Mouse (Mus musculus): ENCODE results near the gene Tecpr2.

Tecpr2 gene

DNA sequence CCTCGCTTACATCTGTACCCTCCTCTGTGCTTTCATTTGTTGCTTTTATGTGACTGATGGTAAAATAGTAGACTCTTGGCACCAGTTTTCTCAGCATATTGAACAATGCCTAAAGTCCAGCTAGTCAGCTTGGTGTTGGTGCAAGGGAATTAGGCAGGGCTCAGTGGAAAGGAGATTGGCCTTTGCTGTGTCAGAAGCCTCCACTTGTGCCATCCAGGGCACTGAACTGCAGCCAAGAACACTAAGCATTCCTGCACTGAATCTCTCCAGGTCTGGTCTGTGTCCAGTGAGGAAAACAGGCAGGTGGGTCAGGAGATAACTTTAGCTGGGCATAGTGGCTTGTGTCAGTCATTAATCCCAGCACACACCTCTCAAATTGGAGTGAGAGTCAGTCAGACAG, 60.3 kb downstream of the Tecpr2 start:
- DNase-seq = peak in 1 of 2 experiments; percentile 26

DNA sequence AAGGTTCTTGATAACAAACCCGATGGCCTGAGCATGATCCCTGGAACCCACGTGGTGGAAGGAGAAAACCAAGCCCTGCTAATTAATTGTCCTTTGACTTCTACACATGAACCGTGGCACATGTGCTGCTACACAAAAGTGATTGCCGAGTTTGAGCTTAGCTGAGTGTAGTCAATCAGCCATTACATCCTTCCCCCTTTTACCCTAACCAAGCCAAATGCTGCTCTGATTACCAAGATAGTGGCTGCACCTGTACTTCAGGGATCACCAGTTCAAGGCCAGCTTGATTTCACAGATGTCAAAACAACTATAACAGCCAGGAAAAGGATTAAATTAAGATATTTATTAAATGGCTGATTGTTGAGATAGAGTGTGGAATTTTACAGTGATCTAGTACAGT, 61.1 kb downstream of the Tecpr2 start:
- no peak for DNase-seq

DNA sequence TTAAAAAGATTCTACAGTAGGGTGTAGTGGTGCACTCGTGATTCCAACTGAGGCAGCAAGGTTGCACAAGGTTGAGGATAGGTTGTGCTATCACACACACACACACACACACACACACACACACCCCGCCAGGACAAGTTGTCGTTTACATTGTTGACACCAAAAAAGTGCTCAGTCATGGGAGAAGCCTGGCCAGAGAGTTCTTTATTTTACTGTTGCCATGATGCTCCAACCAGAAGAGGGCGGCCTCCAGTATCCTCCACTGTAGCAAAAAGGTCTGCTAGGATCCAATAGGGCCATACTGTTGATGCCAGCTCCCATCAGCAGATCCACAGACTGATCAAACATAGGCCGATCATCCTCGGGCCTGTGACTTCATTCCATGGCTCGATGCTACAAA, 62.2 kb downstream of the Tecpr2 start:
- DNase-seq = no peak

DNA sequence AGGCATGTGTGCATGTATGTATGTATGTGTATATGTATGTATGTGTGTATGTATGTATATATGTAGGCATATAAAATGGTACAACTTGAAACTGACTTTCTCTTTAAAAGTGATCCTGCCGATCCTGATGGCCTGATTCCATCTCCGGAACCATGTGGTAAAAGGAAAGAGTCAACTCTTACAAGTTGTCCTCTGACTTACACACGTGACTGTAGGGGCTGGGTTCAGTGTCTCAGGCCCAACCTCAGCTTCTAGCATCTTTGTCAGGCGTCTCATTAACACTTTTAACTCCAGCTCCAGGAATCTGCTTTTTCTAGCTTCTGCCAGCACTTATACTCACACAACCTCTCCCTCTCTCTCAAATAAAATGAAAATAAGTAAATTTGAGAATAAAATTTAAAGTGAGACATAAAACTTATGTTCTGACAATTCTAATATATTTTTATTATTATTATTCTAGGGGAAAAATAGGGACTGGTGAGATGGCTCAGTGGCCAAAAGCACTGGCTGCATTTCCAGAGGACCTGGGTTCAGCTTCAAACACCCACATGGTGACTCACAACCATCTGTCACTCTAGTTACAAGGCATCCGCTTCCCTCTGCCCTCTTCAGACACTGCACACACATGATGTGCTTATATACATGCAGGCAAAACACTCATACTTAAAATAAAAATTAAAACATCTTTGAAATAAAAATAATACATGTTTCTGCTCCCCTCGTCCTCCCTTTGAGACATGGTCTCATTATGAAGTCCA, 63.7 kb downstream of the Tecpr2 start:
- DNase-seq = peak; percentile 32 to 47

DNA sequence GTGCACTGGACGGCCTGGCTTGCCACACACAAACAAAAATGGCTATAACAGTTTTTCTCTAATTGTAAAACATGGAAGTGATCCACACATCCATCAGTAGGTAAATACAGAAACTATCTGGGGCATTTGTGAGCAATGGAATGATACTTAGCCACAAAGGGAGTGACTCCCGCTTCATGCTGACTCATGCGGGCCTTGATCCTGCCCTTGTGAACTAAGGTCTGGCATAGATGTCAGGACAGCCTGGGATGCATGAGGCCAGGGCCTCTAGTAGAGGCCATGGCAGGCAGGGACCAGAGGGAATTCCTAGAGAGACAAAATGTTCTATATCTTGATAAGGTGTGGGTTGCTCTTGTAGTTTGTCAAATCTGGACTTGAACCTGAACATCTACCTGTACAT, 64.4 kb downstream of the Tecpr2 start:
- no peak for DNase-seq

DNA sequence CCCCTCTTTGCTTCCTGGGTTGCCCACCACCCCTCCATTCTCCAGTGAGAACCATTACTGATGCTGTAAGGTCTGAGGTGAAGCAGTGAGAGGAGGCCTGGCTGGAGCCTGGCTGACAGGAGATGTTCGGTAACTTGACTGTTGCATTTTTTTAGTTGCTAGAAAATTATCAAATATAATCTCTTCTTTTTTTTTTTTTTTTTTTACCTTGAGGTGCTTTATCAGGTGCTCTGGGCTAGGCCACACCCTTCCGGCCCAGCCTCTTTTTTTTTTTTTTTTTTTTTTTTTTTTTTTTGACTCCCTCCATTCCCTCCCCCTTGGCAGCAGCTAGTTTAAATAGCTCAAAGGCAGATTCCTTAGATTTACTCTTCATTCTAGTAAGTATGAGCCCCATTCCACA, 64.8 kb downstream of the Tecpr2 start:
- DNase-seq = no peak

DNA sequence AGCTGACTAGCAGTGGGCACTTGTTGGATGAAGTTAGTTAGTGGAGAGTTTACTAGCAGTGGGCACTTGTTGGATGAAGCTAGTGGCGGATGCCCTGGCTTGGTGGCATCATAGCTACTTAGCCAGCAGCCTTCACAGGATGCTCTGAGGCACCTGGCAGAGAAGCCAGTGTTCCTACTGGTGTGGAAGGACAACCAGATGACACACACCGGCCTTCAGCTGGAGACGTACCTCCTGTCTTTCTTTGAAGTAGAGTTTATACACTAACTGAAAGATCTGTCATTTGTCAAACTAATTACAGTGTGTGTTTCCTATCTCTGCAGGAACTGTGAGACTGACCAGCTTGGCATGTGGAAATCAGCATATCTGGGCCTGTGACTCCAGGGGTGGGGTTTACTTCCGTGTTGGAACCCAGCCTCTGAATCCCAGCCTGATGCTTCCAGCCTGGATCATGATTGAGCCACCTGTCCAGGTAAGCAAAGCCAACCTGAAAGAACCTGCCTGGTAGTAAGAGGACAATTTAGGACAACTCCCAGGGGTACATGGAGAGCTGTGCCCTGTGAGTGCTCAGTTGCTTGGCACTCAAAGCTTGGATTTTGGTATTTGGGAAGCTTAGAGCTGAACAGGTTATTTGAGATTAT, 65.4 kb downstream of the Tecpr2 start:
- DNase-seq = peak; percentile 66 to 68

DNA sequence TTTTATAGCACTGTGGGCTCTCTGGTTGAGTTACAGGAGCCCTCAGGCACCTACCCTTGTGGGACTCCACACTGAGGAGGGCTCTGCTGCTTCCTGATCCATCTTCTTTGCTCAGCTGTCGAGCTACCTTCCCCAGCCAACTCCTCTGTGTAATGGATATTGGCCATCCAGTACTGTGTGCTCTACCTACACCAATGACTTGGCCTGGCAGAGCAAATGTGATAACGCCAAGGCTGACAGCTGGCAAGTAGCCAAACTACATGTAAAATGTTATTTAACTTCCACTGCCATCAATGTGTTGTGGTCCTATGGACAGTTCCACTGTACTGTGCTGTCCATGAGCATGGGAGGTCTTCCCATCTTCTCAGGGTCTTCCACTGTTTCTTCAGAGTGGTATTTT, 72.9 kb downstream of the Tecpr2 start:
- peak; percentile 41 to 51 for DNase-seq

DNA sequence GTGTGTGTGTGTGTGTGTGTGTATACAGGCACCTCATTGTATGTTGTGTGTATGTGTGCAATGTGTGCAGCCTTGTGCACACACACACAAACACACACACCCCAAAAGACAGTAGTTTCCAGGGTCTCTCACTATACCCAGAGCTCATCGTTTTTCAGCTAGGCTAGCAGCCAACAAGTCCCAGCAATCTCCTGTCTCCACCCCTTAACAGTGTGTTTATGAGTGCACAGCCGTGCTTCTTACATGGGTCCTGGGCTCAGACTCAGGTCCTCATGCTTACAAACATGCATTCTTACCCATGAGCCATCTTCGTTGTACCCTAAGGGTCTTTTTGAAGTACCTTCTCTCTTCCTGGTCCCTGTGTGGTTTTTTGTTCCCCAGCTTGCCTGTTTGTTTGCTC, 76.4 kb downstream of the Tecpr2 start:
- DNase-seq = no peak

DNA sequence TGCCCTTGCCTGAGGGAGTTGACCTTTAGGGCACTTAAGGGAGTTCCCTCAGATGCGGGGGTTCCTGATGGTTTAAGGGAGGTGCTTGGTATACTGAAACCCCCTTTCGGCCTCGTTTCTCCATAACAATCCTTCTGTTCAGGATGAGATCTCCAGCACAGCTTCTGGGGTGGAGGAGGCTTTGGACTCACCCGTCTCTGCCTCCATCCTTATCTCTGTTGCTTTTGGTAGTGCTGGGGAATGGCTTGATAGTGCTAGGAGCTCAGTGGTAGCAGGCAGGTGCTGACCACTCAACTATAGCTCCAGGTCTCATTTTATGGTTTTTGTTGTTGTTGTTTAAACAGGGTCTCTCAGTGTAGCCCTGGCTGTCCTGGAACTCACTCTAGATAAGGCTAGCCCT, 77.0 kb downstream of the Tecpr2 start:
- DNase-seq = no peak

DNA sequence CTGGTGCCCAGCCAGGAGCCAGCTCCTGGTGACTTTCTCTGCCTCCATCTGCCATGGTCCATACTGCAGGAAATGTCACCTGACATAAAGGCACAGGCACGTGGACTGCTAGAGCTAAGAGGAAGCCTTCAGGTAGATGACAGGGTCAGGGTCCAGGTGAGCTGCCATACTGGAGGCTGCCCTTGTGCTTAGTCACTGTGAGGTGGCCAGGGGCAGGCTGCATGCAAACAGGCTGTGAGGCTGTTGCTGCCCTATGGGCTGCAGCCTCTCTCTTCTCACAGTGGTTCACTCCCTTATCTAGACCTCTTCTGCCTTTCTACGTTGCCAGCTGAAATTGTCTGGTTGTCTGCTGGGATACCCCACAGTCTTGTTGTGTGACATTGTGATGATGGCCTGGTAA, 78.1 kb downstream of the Tecpr2 start:
- no peak for DNase-seq

DNA sequence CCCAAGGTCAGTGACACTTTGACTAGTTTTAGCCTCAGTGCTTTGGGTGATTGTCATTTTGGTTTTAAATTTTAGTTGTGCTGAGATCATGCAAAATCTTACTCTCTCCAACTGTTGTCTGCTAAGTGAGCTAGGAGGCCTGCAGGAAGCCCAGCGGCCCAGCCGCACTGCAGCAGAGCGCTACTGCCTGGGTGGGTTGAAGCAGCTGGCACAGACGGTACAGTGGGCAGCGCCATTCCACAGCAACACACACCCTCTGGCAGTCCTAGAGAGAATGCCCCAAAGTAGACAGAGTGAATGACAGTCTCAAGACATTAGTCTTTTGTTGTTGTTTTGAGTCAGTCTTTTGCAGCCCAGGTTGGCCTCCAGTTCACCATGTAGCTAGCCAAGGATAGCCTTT, 81.3 kb downstream of the Tecpr2 start:
- DNase-seq = no peak

DNA sequence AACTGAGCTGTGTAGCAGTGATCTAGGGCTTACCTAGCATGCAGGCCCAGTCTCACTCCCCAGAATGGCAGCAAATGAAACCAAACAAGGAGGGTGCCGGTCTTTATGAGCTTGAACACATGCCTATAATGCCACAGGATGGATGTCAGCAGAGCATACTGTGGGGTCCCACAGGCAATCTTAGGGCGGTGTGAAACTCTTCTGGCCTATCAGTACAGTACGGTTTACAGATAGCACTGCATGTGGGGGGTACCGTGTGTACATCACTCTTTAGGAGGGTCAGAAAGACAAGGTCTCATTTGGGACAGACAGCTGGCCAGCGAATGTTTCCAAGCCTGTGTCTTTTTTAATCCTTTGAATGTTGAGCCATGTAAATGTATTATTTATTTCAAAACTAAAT, 82.9 kb downstream of the Tecpr2 start:
- no peak for DNase-seq

DNA sequence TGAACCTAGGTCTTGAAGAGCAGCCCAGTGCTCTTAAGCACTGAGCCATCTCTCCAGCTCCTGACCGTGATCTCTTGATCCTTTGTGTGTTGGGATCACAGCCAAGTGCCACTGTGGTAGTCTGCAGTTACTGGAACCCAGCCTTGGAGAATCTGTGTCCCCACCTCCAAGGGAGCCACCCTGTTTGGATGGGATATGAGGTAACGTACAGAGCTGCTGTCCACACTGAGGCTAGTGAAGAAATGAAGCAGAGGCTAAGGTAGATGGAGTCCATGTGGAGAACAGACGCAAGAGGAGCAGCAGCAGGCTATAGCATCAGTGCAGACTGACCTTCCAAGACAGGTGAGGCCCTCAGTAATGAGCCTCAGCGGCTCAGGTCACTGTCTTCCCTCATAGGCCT, 84.8 kb downstream of the Tecpr2 start:
- DNase-seq = no peak

DNA sequence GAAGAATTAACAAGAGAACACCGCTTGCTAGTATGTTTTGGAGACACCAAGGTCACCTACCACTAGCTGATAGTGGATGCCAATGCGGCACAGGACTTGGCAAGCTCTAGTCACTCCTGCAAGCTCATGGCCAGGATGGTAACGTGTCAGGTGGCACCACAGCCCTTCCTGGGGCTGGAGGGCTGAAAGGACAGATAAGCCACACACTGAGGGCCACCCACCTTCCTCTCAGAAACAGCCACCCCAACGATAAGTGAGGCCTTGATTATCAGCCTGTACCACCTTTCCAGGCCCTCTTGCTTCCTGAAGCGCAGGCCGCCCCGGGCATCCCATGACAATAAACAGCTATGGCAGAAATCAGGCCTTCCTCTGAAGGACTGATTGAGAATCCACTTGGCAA, 85.2 kb downstream of the Tecpr2 start:
- DNase-seq = no peak

DNA sequence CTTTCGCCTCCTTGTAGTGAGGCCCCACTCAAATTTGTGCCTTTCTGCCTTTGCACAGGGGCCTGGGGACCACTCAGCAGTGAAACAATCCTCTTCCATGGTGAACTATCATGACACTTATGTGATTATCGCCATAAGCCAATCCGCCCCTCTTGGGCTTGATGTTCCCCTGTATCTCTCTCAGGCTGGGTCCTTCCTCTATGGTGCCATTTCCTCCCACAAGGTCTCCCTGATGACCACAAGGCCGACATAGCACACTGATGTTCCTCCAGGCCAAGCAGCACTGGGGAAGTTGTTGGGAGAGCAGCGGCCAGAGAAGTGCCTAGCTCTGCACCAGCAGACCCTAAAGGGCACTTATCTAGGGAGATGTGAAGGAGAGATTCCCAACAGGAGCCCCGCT, 85.7 kb downstream of the Tecpr2 start:
- no peak for DNase-seq

DNA sequence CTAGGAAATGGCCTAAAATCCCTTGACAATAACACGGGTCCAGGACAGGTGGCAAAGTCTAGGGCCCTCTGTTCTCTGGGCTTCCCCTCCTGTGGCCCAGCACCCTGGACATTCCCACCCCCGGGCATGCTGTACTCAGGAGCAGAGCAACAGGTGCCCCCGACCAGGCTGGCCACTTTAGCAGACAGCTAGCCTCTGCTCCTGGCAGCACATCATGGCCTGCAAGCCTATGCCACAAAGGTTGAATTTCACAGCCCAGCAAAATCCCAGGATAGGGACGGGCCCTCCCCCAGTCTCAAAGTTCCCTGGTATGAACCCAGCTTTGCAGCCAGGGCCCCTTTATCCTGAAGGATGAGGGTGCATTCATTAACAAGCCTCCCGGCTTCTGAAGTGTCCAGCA, 86.3 kb downstream of the Tecpr2 start:
- DNase-seq = peak; percentile 20 to 26

DNA sequence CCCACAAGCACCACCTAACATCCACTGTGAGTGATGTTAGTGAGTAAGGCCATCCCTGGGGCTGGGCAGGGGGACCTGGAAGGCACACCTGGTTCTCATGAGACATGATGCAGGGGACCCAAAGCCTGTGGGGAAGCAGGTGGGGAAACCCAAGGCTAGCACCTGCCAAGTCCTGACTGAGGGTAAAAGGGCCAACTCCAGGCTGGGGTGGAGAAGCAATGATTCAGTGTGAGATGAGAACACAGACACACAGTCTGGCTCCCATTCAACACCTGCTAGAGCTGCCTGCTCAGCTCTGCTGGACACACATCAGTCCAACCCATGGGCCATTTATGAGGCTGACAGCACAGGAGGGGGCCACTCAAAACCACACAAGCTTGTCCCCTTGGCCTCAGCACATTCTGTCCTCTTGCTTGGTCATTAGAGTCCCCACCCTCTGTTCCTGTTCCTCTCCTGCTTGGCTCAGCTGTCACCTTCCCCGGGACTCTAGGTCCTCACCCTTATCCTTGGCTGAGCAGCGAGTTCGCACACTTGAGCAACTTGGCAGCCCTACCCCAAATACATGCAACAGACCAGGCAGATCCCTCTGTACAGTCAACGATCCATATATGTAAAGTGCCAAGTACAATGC, 86.9 kb downstream of the Tecpr2 start:
- DNase-seq = no peak

DNA sequence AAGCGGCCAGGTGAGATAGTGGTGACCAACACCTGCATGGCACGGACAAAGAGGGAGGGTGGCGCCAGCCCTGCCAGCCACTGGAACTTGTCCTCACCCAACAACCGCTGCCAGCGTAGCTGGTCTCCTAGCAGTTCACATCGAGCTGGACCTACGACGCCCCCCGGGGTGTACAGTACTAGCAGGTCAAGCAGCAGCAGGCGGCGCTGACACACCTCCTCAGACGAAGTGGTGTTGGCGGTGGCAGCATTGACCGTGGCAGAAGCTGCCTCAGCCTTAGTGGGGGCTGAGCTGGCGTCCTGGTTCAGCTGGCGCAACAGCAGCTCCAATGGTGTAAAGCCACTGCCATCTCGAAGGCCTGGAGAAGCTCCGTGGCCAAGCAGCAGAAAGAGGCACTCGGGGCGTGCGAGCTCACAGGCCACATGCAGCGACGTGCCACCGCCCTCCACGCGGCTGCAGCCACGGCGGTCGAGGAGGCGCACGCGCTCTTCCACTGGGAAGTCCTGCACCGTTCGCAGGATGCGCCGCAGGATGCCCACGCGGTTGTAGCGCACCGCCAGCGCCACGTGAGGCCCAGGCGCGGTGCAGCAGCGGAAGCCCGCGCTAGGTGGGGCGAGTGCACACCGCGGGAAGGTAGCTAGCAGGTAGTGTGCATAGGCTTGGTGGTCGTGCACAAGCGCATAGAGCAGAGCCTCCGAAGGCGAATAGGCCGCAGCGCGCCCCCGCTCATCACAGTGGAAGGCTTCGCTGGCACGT, 87.7 kb downstream of the Tecpr2 start:
- peak; percentile 24 to 34 for DNase-seq

DNA sequence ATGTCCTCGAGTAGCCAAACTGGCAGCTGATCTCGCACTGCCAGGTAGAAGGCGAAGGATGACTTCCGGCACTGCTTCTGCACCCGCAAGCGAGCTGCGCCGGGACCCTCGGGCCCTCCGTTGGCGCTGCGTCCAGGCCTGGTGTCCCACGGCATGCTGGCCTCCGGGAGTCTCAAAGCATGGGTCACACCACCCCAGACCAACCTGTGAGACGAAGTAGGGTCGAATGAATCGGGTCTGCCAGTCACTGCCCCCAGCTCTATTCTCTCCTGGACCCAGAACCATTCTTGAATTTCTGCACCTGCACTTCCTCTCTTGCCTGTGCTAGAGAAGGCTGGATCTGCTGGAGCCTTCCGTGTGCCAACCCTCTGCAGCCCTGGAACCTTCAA, 88.3 kb downstream of the Tecpr2 start:
- DNase-seq = peak in 1 of 2 experiments; percentile 10

DNA sequence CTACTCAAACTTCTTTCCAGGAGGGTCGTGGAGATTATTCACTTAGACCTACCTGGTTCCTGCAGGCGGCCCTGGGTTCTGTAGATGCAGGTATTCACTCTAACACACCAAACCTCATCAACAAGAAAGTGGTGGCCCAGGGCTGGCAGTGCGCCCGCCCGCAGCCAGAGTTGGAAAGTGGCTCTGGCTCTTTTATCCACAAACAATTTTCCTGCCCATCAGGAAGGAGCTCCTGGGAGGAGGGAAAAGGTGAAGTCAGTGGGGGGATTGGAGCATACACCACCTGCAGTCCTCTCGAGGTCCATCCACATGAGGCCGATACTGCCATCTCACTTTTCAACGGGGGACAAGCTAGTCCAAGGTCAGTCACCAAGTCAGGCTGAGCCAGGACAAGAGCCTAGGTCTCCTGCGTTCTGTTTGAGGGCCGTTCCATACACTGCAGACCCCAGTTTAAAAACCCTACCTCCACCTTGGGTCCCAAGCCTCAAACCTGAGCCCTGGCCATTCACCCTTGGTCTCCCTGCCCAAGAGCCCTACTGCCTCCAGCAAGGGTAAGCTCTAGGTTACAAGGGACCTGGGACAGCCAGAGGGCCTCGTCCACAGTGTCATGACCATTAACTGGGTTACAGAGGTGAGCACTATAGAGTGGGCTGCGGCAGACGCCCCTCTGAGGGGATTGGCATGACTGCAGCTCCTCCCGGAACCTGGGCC, 89.0 kb downstream of the Tecpr2 start:
- DNase-seq = peak; percentile 52 to 56

DNA sequence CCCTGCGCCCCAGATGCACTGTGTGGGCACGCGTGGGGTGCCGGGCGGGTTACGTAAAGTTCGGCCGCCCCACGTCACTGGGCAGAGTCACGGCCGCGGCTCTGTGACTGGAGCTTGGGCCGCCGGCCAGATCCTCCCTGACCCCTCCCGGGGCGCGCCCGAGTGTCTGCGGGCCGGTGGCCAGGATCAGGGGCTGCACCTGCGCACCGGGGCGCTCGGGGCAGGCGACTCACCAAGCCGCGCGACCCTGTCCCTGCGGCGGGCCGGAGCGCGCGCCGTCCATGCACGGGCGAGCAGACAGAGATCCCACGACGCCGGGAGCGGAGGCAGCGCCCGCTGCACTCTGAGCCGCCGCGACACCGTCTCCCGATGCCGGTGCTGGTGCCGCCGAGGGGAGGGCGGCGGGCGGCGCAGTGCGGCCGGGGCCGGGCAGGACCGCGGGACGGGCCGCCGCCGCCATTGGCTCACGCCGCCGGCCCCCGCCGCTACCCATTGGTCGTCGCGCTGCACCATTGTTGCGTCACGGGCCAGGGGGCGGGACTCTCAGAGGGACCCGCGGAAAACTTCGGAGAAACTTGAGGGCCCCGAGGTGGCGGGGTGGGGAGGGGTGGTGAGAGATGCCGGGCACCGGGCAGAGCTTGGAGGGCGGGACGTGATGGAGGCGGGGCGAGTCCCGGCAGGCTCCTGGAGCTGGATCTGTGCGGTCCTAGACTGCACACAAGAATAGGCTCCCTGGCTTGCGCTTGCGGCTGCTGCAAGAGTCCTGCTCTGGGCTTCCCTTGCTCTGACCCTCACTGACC, 89.7 kb downstream of the Tecpr2 start, which contains the start of gene Ankrd9:
Gene Ankrd9, minus strand, starts transcription at position 434 of the 800 bp plus-strand sequence.
- peak; percentile 96 to 97 for DNase-seq

All from cerebellum, postnatal 10 days (tissue).